Comparison of ENCODE assay signal across 17 mouse cellular contexts in the genomic region with DNA sequence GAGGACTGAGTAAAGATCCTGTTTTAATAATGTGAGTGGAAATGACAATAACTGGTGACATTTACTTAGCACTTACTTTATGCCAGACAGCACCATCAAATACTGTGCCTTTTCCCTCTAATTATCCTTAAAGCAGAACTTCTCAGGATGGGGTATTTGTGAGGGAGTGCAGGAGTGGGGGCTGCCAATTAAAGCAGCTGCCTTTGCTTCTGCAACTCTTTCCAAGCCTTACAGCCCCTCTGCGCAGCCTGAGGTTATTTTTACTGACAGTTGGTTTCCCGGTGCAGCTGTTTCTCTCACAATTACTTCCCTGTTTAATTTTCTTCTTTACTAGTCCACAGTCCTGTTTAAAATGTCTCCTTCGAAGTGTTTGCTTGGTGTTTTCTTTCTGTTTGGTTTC.
DNase-seq lines count a peak whose midpoint lies in the region; ATAC-seq and TF ChIP-seq lines count a peak whose summit lies in the region.
"Had no signal": no experiment of that assay in that cellular context is flagged by ENCODE, and none has a peak within 500 bp of the region (broad histone marks: within the 10 kb centered on the region; RNA-seq: fewer than 3 reads in every experiment).

No protein-coding gene starts in this region.

- no peaks in the 10 kb centered on the region for H3K36me3 ChIP-seq in forebrain, postnatal 0 days (ENCODE audit: insufficient read depth)
- H3K36me3 ChIP-seq in forebrain, embryonic 13.5 days (ENCODE audit: poor library complexity, severe bottlenecking) = no peaks in the 10 kb centered on the region
- H3K36me3 ChIP-seq in limb, embryonic 14.5 days (ENCODE audit: control insufficient read depth, insufficient read depth, low read length) = no peaks in the 10 kb centered on the region
- no peaks in the 10 kb centered on the region for H3K36me3 ChIP-seq in liver, postnatal 0 days (replicated peaks; ENCODE audit: insufficient read depth, low read length)
- H3K36me3 ChIP-seq: G1E; limb, embryonic 15.5 days; midbrain, embryonic 13.5 days; stomach, embryonic 15.5 days had no signal

- WGBS in forebrain, postnatal 0 days = 38% methylated on average over 3 of the region's 3 CpGs
- WGBS in forebrain, embryonic 13.5 days = 41% methylated on average over 3 of the region's 3 CpGs
- WGBS in limb, embryonic 14.5 days = 21% methylated on average over 3 of the region's 3 CpGs
- WGBS in liver, postnatal 0 days (ENCODE audit: insufficient replicate concordance) = 12% methylated on average over 3 of the region's 3 CpGs

- peak; percentile 63 for ATAC-seq in forebrain, postnatal 0 days
- no peak for ATAC-seq in forebrain, embryonic 13.5 days
- ATAC-seq in common myeloid progenitor, adult 5-6 weeks (replicated peaks; ENCODE audit: low read depth, poor library complexity, severe bottlenecking) = peak; percentile 69
- peak; percentile 63; the same call in 1 of the 2 replicates for ATAC-seq in limb, embryonic 14.5 days (ENCODE audit: low FRiP score, low read depth)
- no peak for ATAC-seq in liver, postnatal 0 days
- ATAC-seq: intestine, embryonic 16.5 days; midbrain, embryonic 13.5 days had no signal

- no peak for TF ChIP-seq EP300 in liver, postnatal 0 days (IDR thresholded peaks at IDR 0.05; ENCODE audit: low read depth)

- no peak for TF ChIP-seq CTCF in forebrain, postnatal 0 days (IDR thresholded peaks at IDR 0.05; ENCODE audit: low read depth)
- no peak for TF ChIP-seq CTCF in liver, postnatal 0 days (IDR thresholded peaks at IDR 0.05; ENCODE audit: low read depth)

- no peak overlapping the region for H3K4me2 ChIP-seq in forebrain, postnatal 0 days (ENCODE audit: low read depth)
- no peak overlapping the region for H3K4me2 ChIP-seq in forebrain, embryonic 13.5 days
- no peak overlapping the region for H3K4me2 ChIP-seq in limb, embryonic 14.5 days (replicated peaks; ENCODE audit: low read depth, low read length, severe bottlenecking)
- H3K4me2 ChIP-seq in liver, postnatal 0 days (ENCODE audit: low read depth, low read length) = no peak overlapping the region
- H3K4me2 ChIP-seq: hindbrain, embryonic 14.5 days; limb, embryonic 15.5 days; midbrain, embryonic 13.5 days; stomach, embryonic 15.5 days had no signal

- no peak overlapping the region for H3K4me3 ChIP-seq in forebrain, postnatal 0 days (ENCODE audit: low read depth, low read length)
- H3K4me3 ChIP-seq in forebrain, embryonic 13.5 days = no peak overlapping the region
- H3K4me3 ChIP-seq in limb, embryonic 14.5 days (replicated peaks; ENCODE audit: low read length) = no peak overlapping the region
- no peak overlapping the region for H3K4me3 ChIP-seq in liver, postnatal 0 days (ENCODE audit: low read depth, low read length)
- H3K4me3 ChIP-seq: limb, embryonic 15.5 days; midbrain, embryonic 13.5 days; stomach, embryonic 15.5 days had no signal

- H3K4me1 ChIP-seq in forebrain, postnatal 0 days (ENCODE audit: insufficient read depth) = no peaks in the 10 kb centered on the region
- no peaks in the 10 kb centered on the region for H3K4me1 ChIP-seq in forebrain, embryonic 13.5 days
- H3K4me1 ChIP-seq in limb, embryonic 14.5 days (ENCODE audit: control insufficient read depth, insufficient read depth, low read length) = no peaks in the 10 kb centered on the region
- no peaks in the 10 kb centered on the region for H3K4me1 ChIP-seq in liver, postnatal 0 days (ENCODE audit: insufficient read depth)
- H3K4me1 ChIP-seq: limb, embryonic 15.5 days; midbrain, embryonic 13.5 days; stomach, embryonic 15.5 days had no signal

- TF ChIP-seq POLR2A in limb, embryonic 14.5 days (IDR thresholded peaks at IDR 0.05; ENCODE audit: borderline replicate concordance, extremely low read depth, insufficient read depth, insufficient read length) = no peak

- no peaks in the 10 kb centered on the region; the same call in 1 of the 2 replicates for H3K27me3 ChIP-seq in forebrain, postnatal 0 days (ENCODE audit: insufficient read depth, low read length)
- peaks cover 44% of the 10 kb centered on the region; the same call in 1 of the 2 replicates for H3K27me3 ChIP-seq in forebrain, embryonic 13.5 days
- H3K27me3 ChIP-seq in limb, embryonic 14.5 days (ENCODE audit: control insufficient read depth, insufficient read depth, low read length) = no peaks in the 10 kb centered on the region
- 0 out of 2 replicates have a peak, but pooled peaks cover under 1% of the 10 kb centered on the region for H3K27me3 ChIP-seq in liver, postnatal 0 days (ENCODE audit: insufficient read depth, low read length)

- DNase-seq in forebrain, postnatal 0 days = peak; percentile 4
- peak; percentile 34 for DNase-seq in A20 (ENCODE audit: low read depth, low spot score)
- peak; percentile 24 for DNase-seq in limb, embryonic 14.5 days (ENCODE audit: low spot score)
- DNase-seq in adrenal gland, postnatal 14 days = no peak
- DNase-seq in liver, postnatal 0 days = no peak
- DNase-seq: cerebellum, adult 11 months; cerebellum, postnatal 25 days; gastrocnemius, postnatal 10 days had no signal

- H3K9ac ChIP-seq in forebrain, postnatal 0 days = no peak overlapping the region
- H3K9ac ChIP-seq in forebrain, embryonic 13.5 days = no peak overlapping the region
- H3K9ac ChIP-seq in limb, embryonic 14.5 days (ENCODE audit: low read depth, low read length, severe bottlenecking) = no peak overlapping the region
- no peak overlapping the region for H3K9ac ChIP-seq in liver, postnatal 0 days (replicated peaks)
- H3K9ac ChIP-seq: hindbrain, embryonic 14.5 days; limb, embryonic 15.5 days; midbrain, embryonic 13.5 days; stomach, embryonic 15.5 days had no signal

- H3K9me3 ChIP-seq in forebrain, postnatal 0 days (ENCODE audit: low read length) = no peaks in the 10 kb centered on the region
- H3K9me3 ChIP-seq in forebrain, embryonic 13.5 days (replicated peaks) = no peaks in the 10 kb centered on the region
- H3K9me3 ChIP-seq in limb, embryonic 14.5 days (ENCODE audit: control insufficient read depth, low read length) = no peaks in the 10 kb centered on the region
- no peaks in the 10 kb centered on the region for H3K9me3 ChIP-seq in liver, postnatal 0 days (ENCODE audit: low read length)
- H3K9me3 ChIP-seq: G1E; limb, embryonic 15.5 days; midbrain, embryonic 13.5 days; stomach, embryonic 15.5 days had no signal

- H3K27ac ChIP-seq in forebrain, postnatal 0 days (ENCODE audit: low read depth, low read length) = no peak overlapping the region
- H3K27ac ChIP-seq in forebrain, embryonic 13.5 days = no peak overlapping the region
- no peak overlapping the region for H3K27ac ChIP-seq in limb, embryonic 14.5 days (replicated peaks; ENCODE audit: low read depth, low read length)
- H3K27ac ChIP-seq in liver, postnatal 0 days (ENCODE audit: low read depth) = no peak overlapping the region
- H3K27ac ChIP-seq: hindbrain, embryonic 14.5 days; limb, embryonic 15.5 days; macrophage; midbrain, embryonic 13.5 days; stomach, embryonic 15.5 days had no signal

Comparison
In these comparisons a context has a peak if more than half of its experiments do, and no peak if none do; other contexts are left out.
1. ATAC-seq: peak in forebrain, postnatal 0 days (single experiment), common myeloid progenitor, adult 5-6 weeks (single experiment) and limb, embryonic 14.5 days (single experiment); none in forebrain, embryonic 13.5 days (single experiment) and liver, postnatal 0 days (single experiment).
2. DNase-seq: peak in forebrain, postnatal 0 days (single experiment), A20 (single experiment) and limb, embryonic 14.5 days (single experiment); none in adrenal gland, postnatal 14 days (single experiment) and liver, postnatal 0 days (single experiment).